In the genomic region with DNA sequence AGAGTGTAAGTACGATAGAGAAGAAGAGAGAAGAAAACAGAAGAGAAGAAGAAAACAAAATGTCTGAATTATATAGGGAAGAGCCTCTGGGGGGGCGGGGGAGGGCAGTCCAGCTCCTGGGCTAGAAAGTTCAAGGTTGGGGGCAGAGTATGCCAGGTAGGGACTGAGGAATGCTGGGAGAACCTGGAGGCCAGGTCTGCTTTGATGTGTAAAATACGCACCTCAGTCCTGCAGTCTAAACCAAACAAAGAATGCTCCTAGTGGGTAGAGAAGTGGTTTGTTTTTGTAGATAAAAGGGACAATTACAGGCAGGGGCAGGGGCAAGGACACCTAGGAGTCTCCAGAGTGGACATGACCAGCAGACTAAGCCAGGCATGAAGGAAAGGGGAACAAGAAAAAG, we compare ENCODE assay signal across 32 mouse cellular contexts. TPM values are rescaled to one million over a fixed set of nuclear protein-coding genes. Genes with fewer than 3 reads are reported as not detected.
DNase-seq lines count a peak whose midpoint lies in the region; ATAC-seq and TF ChIP-seq lines count a peak whose summit lies in the region.
"Had no signal": no experiment of that assay in that cellular context is flagged by ENCODE, and none has a peak within 500 bp of the region (broad histone marks: within the 10 kb centered on the region; RNA-seq: fewer than 3 reads in every experiment).

No protein-coding gene starts in this region.

- TF ChIP-seq CTCF in lung, postnatal 0 days (IDR thresholded peaks at IDR 0.05), result no peak

- no peak overlapping the region for H3K9ac ChIP-seq in lung, postnatal 0 days (replicated peaks; ENCODE audit: low read depth)
- H3K9ac ChIP-seq: embryonic facial prominence, embryonic 13.5 days; embryonic facial prominence, embryonic 15.5 days; forebrain, embryonic 12.5 days had no signal

- no peak for TF ChIP-seq EP300 in lung, postnatal 0 days (IDR thresholded peaks at IDR 0.05)

- no peak overlapping the region for H3K4me3 ChIP-seq in lung, postnatal 0 days (ENCODE audit: low read depth, low read length)
- H3K4me3 ChIP-seq: embryonic facial prominence, embryonic 13.5 days; embryonic facial prominence, embryonic 15.5 days; erythroblast, embryonic 14.5 days; forebrain, embryonic 10.5 days; forebrain, embryonic 12.5 days had no signal

- WGBS in lung, postnatal 0 days, result 72% methylated on average over 3 of the region's 3 CpGs

- H3K9me3 ChIP-seq in lung, postnatal 0 days (ENCODE audit: low read length), result no peaks in the 10 kb centered on the region
- H3K9me3 ChIP-seq: embryonic facial prominence, embryonic 13.5 days; embryonic facial prominence, embryonic 15.5 days; forebrain, embryonic 10.5 days; forebrain, embryonic 12.5 days; G1E had no signal

- DNase-seq in lung, postnatal 0 days (ENCODE audit: low spot score), result no peak
- no peak for DNase-seq in lung, postnatal 14 days
- DNase-seq in ES-CJ7 (ENCODE audit: low read depth, low spot score) (peak; percentile 77), R1 (ENCODE audit: low read depth, low spot score) (peak; percentile 36)
- no peak for DNase-seq in left cerebral cortex, postnatal 25 days (ENCODE audit: low spot score in 2 of 2)
- DNase-seq in kidney, adult 8-10 months, result no peak
- DNase-seq: adrenal gland, adult 8-10 months; adrenal gland, postnatal 14 days; adrenal gland, postnatal 36 days; B cell, adult 2 months; cerebellum, adult 11 months; cerebellum, adult 18-20 months; cerebellum, adult 8-10 months; cerebellum, adult 9-11 months; cerebellum, postnatal 14 days; cerebellum, postnatal 36 days; embryo, embryonic 11 days had no signal

- H3K27me3 ChIP-seq in lung, postnatal 0 days (replicated peaks; ENCODE audit: insufficient read depth, low read length), result no peaks in the 10 kb centered on the region
- H3K27me3 ChIP-seq: embryonic facial prominence, embryonic 13.5 days; embryonic facial prominence, embryonic 15.5 days; forebrain, embryonic 12.5 days; Patski had no signal

- no peak overlapping the region for H3K4me2 ChIP-seq in lung, postnatal 0 days (replicated peaks; ENCODE audit: low read depth, low read length)
- H3K4me2 ChIP-seq: embryonic facial prominence, embryonic 13.5 days; embryonic facial prominence, embryonic 15.5 days; forebrain, embryonic 12.5 days had no signal

- H3K27ac ChIP-seq in lung, postnatal 0 days (ENCODE audit: low read length), result no peak overlapping the region
- H3K27ac ChIP-seq: embryonic facial prominence, embryonic 13.5 days; embryonic facial prominence, embryonic 15.5 days; forebrain, embryonic 10.5 days; forebrain, embryonic 12.5 days had no signal

- intact Hi-C loops in left cerebral cortex, postnatal 25 days (cut with DNase I), result no loop called here

- ATAC-seq in lung, postnatal 0 days, result peak; percentile 34
- ATAC-seq in cerebellum, adult (ENCODE audit: insufficient number of reproducible peaks, low FRiP score, low TSS enrichment), result no peak
- ATAC-seq: activated CD4-positive, CD25-positive, alpha-beta regulatory T cell, adult 4 months; CD4-positive, CD25-positive, alpha-beta regulatory T cell, adult 4 months; forebrain, embryonic 14.5 days; forebrain, embryonic 16.5 days; Patski had no signal

- no peaks in the 10 kb centered on the region for H3K36me3 ChIP-seq in lung, postnatal 0 days (ENCODE audit: insufficient read depth, low read length)
- H3K36me3 ChIP-seq: G1E had no signal

- H3K4me1 ChIP-seq in lung, postnatal 0 days (ENCODE audit: insufficient read depth, low read depth, low read length), result peaks cover 11% of the 10 kb centered on the region; the same call in 1 of the 2 replicates

RNA-seq across cellular contexts. Expression of a gene that starts 7.6 kb away (rescaled TPM):
- 1.9 and 3.2 TPM in 2 replicates for polyA plus RNA-seq in lung, postnatal 0 days (2015; fragmentation: Nextera tagmentation; extraction: Ambion mirVana)
- 1 to 10 TPM; 2.6 to 3.2 TPM for total RNA-seq in left cerebral cortex, postnatal 25 days (2021)
- total RNA-seq: CH12.LX; common myeloid progenitor, adult 5-6 weeks; G1E had no signal
- polyA plus RNA-seq: erythroblast, embryonic 14.5 days; G1E had no signal

RNA-seq across cellular contexts. Expression of a gene that starts 29.6 kb away (rescaled TPM):
- polyA plus RNA-seq in lung, postnatal 0 days (2015; fragmentation: Nextera tagmentation; extraction: Ambion mirVana), result 0.80 and 1.0 TPM in 2 replicates
- total RNA-seq in left cerebral cortex, postnatal 25 days (2021), result 1 to 10 TPM; 1.4 to 1.6 TPM
- polyA plus RNA-seq: erythroblast, embryonic 14.5 days had no signal

RNA-seq across cellular contexts. Expression of a gene that starts 29.7 kb away (rescaled TPM):
- polyA plus RNA-seq in lung, postnatal 0 days (2015; fragmentation: Nextera tagmentation; extraction: Ambion mirVana), result 15.6 and 16.3 TPM in 2 replicates
- 10 to 100 TPM; 46.6 to 49.4 TPM for total RNA-seq in left cerebral cortex, postnatal 25 days (2021)

RNA-seq across cellular contexts. Expression of a gene that starts 51.6 kb away (rescaled TPM):
- 0.17 and 0.19 TPM in 2 replicates for polyA plus RNA-seq in lung, postnatal 0 days (2015; fragmentation: Nextera tagmentation; extraction: Ambion mirVana)
- not detected for total RNA-seq in left cerebral cortex, postnatal 25 days (2021)
- total RNA-seq: common myeloid progenitor, adult 5-6 weeks; G1E had no signal
- polyA plus RNA-seq: embryonic facial prominence, embryonic 11.5 days; erythroblast, embryonic 14.5 days had no signal

RNA-seq across cellular contexts. Expression of a gene that starts 59.5 kb away (rescaled TPM):
- polyA plus RNA-seq in lung, postnatal 0 days (2015; fragmentation: Nextera tagmentation; extraction: Ambion mirVana), result 7.8 and 8.4 TPM in 2 replicates
- 10 to 100 TPM; 13.0 to 13.9 TPM for total RNA-seq in left cerebral cortex, postnatal 25 days (2021)

Comparison
In these comparisons a context has a peak if more than half of its experiments do, and no peak if none do; other contexts are left out.
1. DNase-seq: peak in ES-CJ7 (single experiment) and R1 (single experiment); none in lung, postnatal 0 days (single experiment), lung, postnatal 14 days (single experiment), left cerebral cortex, postnatal 25 days (0 of 2) and kidney, adult 8-10 months (0 of 2).